Mouse (Mus musculus) heart, embryonic 11.5 days (tissue): Measurements from ENCODE around the gene Scube1. TPM values are rescaled to one million over a fixed set of nuclear protein-coding genes. Genes with fewer than 3 reads are reported as not detected.

ENCODE experiments used
- ATAC-seq: fragments of 200-750 bp; cut with Nextera tagmentation; replicated peaks from 2 replicates; pipeline ENCODE4 v1.8.0; 2017; ENCODE audit warnings: moderate library complexity; ENCODE audit not compliant: insufficient number of reproducible peaks, low FRiP score, low TSS enrichment
- H3K27ac ChIP-seq: fragments of 300-500 bp; sonication (generic); 2 replicates; pipeline ENCODE4 v1.5.1; 2014; ENCODE audit warnings: mild to moderate bottlenecking, low read depth, low read length
- H3K27me3 ChIP-seq: fragments of 300-500 bp; sonication (generic); 2 replicates; pipeline ENCODE4 v1.6.1; 2014; ENCODE audit warnings: mild to moderate bottlenecking, low read length, mixed read lengths; ENCODE audit not compliant: control insufficient read depth, insufficient read depth
- H3K36me3 ChIP-seq: fragments of 300-500 bp; sonication (generic); 2 replicates; pipeline ENCODE4 v1.6.1; 2014; ENCODE audit warnings: mild to moderate bottlenecking, low read length, moderate library complexity, mixed read lengths; ENCODE audit not compliant: control insufficient read depth, insufficient read depth
- H3K4me1 ChIP-seq: fragments of 300-500 bp; sonication (generic); 2 replicates; pipeline ENCODE4 v1.6.1; 2014; ENCODE audit warnings: low read length; ENCODE audit not compliant: control insufficient read depth, insufficient read depth
- H3K4me2 ChIP-seq: fragments of 300-500 bp; sonication (generic); 2 replicates; pipeline ENCODE4 v1.6.1; 2014; ENCODE audit warnings: mild to moderate bottlenecking, moderate library complexity
- H3K4me3 ChIP-seq: fragments of 300-500 bp; sonication (generic); 2 replicates; pipeline ENCODE4 v1.5.1; 2014; ENCODE audit warnings: low read depth, low read length
- H3K9ac ChIP-seq: fragments of 300-500 bp; sonication (generic); 2 replicates; pipeline ENCODE4 v1.6.1; 2014; ENCODE audit warnings: mild to moderate bottlenecking, low read depth, low read length, moderate library complexity
- H3K9me3 ChIP-seq: fragments of 300-500 bp; sonication (generic); replicated peaks from 2 replicates; pipeline ENCODE4 v1.6.1; 2016; ENCODE audit warnings: low read length; ENCODE audit not compliant: control insufficient read depth
- WGBS: fragments of 180-500 bp; shearing (Covaris S2); extraction: QIAGEN DNeasy Blood & Tissue Kit; methylation state at CpG from one replicate; pipeline ENCODE4 v1.1.7; 2014; ENCODE audit not compliant: insufficient replicate concordance; 5-methylcytosine and 5-hydroxymethylcytosine counted together
- polyA plus RNA-seq: library from polyadenylated mRNA; unstranded; fragments of >200 nt; fragmentation: Nextera tagmentation; extraction: Ambion mirVana; gene quantifications from 2 replicates; pipeline ENCODE4 v1.2.1, GENCODE M21; 2014

Scube1 gene
- polyA plus RNA-seq, 1 experiment from 2014 or later: 9.3 TPM

GRCm38 (mm10) chr15:83583419-83584156, 141.2 kb downstream of the Scube1 start:
- Histone ChIP-seq H3K27ac (no peak overlapping the region), H3K4me2 (no peak overlapping the region), H3K27me3 (no peaks in the 10 kb centered on the region), H3K4me3 (no peak overlapping the region), H3K36me3 (peaks cover 48% of the 10 kb centered on the region), H3K9ac (no peak overlapping the region), H3K4me1 (no peaks in the 10 kb centered on the region), H3K9me3 (peaks cover 5% of the 10 kb centered on the region)
- ATAC-seq: no peak; the same call in 1 of the 2 replicates
- 73% methylated on average over 8 of the region's 8 CpGs for WGBS

GRCm38 (mm10) chr15:83582931-83583330, 141.9 kb downstream of the Scube1 start:
- WGBS: 85% methylated on average over 4 of the region's 4 CpGs
- Histone ChIP-seq H3K27me3 (no peaks in the 10 kb centered on the region), H3K9me3 (peaks cover 5% of the 10 kb centered on the region), H3K27ac (no peak overlapping the region), H3K4me1 (no peaks in the 10 kb centered on the region), H3K4me3 (no peak overlapping the region), H3K36me3 (peaks cover 47% of the 10 kb centered on the region), H3K9ac (no peak overlapping the region), H3K4me2 (no peak overlapping the region)
- no peak for ATAC-seq

GRCm38 (mm10) chr15:83576651-83577050, 148.2 kb downstream of the Scube1 start:
- Histone ChIP-seq H3K27me3 (no peaks in the 10 kb centered on the region), H3K9me3 (no peaks in the 10 kb centered on the region), H3K27ac (no peak overlapping the region), H3K9ac (no peak overlapping the region), H3K4me2 (no peak overlapping the region), H3K4me1 (no peaks in the 10 kb centered on the region), H3K4me3 (no peak overlapping the region), H3K36me3 (peaks cover 30% of the 10 kb centered on the region)
- no peak for ATAC-seq
- WGBS: 87% methylated on average over 9 of the region's 9 CpGs

GRCm38 (mm10) chr15:83575543-83575942, 149.3 kb downstream of the Scube1 start:
- Histone ChIP-seq H3K9ac (no peak overlapping the region), H3K4me2 (no peak overlapping the region), H3K4me1 (no peaks in the 10 kb centered on the region), H3K4me3 (no peak overlapping the region), H3K27me3 (no peaks in the 10 kb centered on the region), H3K27ac (no peak overlapping the region), H3K36me3 (peaks cover 22% of the 10 kb centered on the region), H3K9me3 (no peaks in the 10 kb centered on the region)
- no peak for ATAC-seq
- 91% methylated on average over 8 of the region's 8 CpGs for WGBS

- H3K27ac ChIP-seq: no peak overlapping the region
- peaks cover 19% of the 10 kb centered on the region for H3K36me3 ChIP-seq
- ATAC-seq: no peak
- H3K4me3 ChIP-seq: no peak overlapping the region
- H3K4me2 ChIP-seq: no peak overlapping the region
- WGBS: 89% methylated on average over 6 of the region's 6 CpGs
- H3K4me1 ChIP-seq: no peaks in the 10 kb centered on the region
- H3K27me3 ChIP-seq: no peaks in the 10 kb centered on the region
- H3K9me3 ChIP-seq: no peaks in the 10 kb centered on the region
- no peak overlapping the region for H3K9ac ChIP-seq
These were observed 150.0 kb downstream of the Scube1 start for GRCm38 (mm10) chr15:83574731-83575351.

GRCm38 (mm10) chr15:83573606-83574005, 151.2 kb downstream of the Scube1 start:
- Histone ChIP-seq H3K36me3 (peaks cover 14% of the 10 kb centered on the region), H3K27me3 (no peaks in the 10 kb centered on the region), H3K27ac (no peak overlapping the region), H3K4me3 (no peak overlapping the region), H3K9ac (no peak overlapping the region), H3K4me2 (no peak overlapping the region), H3K4me1 (no peaks in the 10 kb centered on the region), H3K9me3 (no peaks in the 10 kb centered on the region)
- WGBS: 92% methylated on average over 12 of the region's 12 CpGs
- no peak for ATAC-seq

GRCm38 (mm10) chr15:83572132-83572531, 152.7 kb downstream of the Scube1 start:
- Histone ChIP-seq H3K4me2 (no peak overlapping the region), H3K27me3 (no peaks in the 10 kb centered on the region), H3K4me3 (no peak overlapping the region), H3K9ac (no peak overlapping the region), H3K27ac (no peak overlapping the region), H3K4me1 (no peaks in the 10 kb centered on the region), H3K9me3 (no peaks in the 10 kb centered on the region), H3K36me3 (peaks cover 12% of the 10 kb centered on the region)
- 85% methylated on average over 4 of the region's 4 CpGs for WGBS
- ATAC-seq: no peak

GRCm38 (mm10) chr15:83571636-83572035, 153.2 kb downstream of the Scube1 start:
- Histone ChIP-seq H3K27me3 (no peaks in the 10 kb centered on the region), H3K4me1 (no peaks in the 10 kb centered on the region), H3K9ac (no peak overlapping the region), H3K9me3 (no peaks in the 10 kb centered on the region), H3K27ac (no peak overlapping the region), H3K4me3 (no peak overlapping the region), H3K4me2 (no peak overlapping the region), H3K36me3 (peaks cover 12% of the 10 kb centered on the region)
- 88% methylated on average over 5 of the region's 5 CpGs for WGBS
- no peak for ATAC-seq

GRCm38 (mm10) chr15:83570641-83571040, 154.2 kb downstream of the Scube1 start:
- WGBS: 65% methylated on average over 2 of the region's 2 CpGs
- ATAC-seq: no peak
- H3K27me3 ChIP-seq: no peaks in the 10 kb centered on the region

More at GRCm38 (mm10) chr15:83570641-83571040, 154.2 kb downstream of the Scube1 start:
- Histone ChIP-seq H3K4me1 (no peaks in the 10 kb centered on the region), H3K9ac (no peak overlapping the region), H3K4me2 (no peak overlapping the region), H3K27ac (no peak overlapping the region), H3K9me3 (no peaks in the 10 kb centered on the region), H3K4me3 (no peak overlapping the region), H3K36me3 (peaks cover 8% of the 10 kb centered on the region)
